Mouse (Mus musculus): ENCODE results near the gene Pde4dip. TPM values are rescaled to one million over a fixed set of nuclear protein-coding genes. Genes with fewer than 3 reads are reported as not detected.

Gene Pde4dip
- polyA plus RNA-seq, 1 experiment from 2014 or later = 18.0 TPM

GRCm38 (mm10) chr3:97767771-97768762, 120.4 kb downstream of the Pde4dip start:
- H3K4me3 ChIP-seq (replicated peaks; ENCODE audit: low read depth, low read length) = peak overlapping the region; percentile 92
- ATAC-seq (replicated peaks; ENCODE audit: low FRiP score, low read depth) (peak; percentile 97), DNase-seq (ENCODE audit: low spot score) (peak; percentile 98)
- peak overlapping the region; percentile 77 for H3K27ac ChIP-seq
- TF ChIP-seq CTCF (IDR thresholded peaks at IDR 0.05; ENCODE audit: low read depth) = peak; percentile 72
- no peaks in the 10 kb centered on the region for H3K36me3 ChIP-seq (ENCODE audit: insufficient read depth, low read length)
- 3% methylated on average over 47 of the region's 47 CpGs for WGBS
- no peaks in the 10 kb centered on the region for H3K27me3 ChIP-seq (ENCODE audit: insufficient read depth, low read length)
- H3K9me3 ChIP-seq (replicated peaks; ENCODE audit: low read length) = no peaks in the 10 kb centered on the region
- H3K4me1 ChIP-seq (replicated peaks; ENCODE audit: insufficient read depth, low read length) = peaks cover 8% of the 10 kb centered on the region
- H3K9ac ChIP-seq (ENCODE audit: low read depth, low read length) = peak overlapping the region; percentile 77
- H3K4me2 ChIP-seq (ENCODE audit: low read length) = peak overlapping the region; percentile 96

GRCm38 (mm10) chr3:97767041-97767770, 121.3 kb downstream of the Pde4dip start:
- peak overlapping the region; percentile 77 for H3K9ac ChIP-seq (ENCODE audit: low read depth, low read length)
- H3K27me3 ChIP-seq (ENCODE audit: insufficient read depth, low read length) = no peaks in the 10 kb centered on the region
- no peaks in the 10 kb centered on the region for H3K36me3 ChIP-seq (ENCODE audit: insufficient read depth, low read length)
- peak; percentile 76; the same call in 1 of the 2 replicates for ATAC-seq (replicated peaks; ENCODE audit: low FRiP score, low read depth)
- TF ChIP-seq CTCF (IDR thresholded peaks at IDR 0.05; ENCODE audit: low read depth) = 0 out of 2 replicates have a peak, but pooled peaks have one; percentile 12
- no peaks in the 10 kb centered on the region for H3K9me3 ChIP-seq (replicated peaks; ENCODE audit: low read length)
- peak overlapping the region; percentile 77 for H3K27ac ChIP-seq
- H3K4me3 ChIP-seq (replicated peaks; ENCODE audit: low read depth, low read length) = peak overlapping the region; percentile 92
- H3K4me2 ChIP-seq (ENCODE audit: low read length) = peak overlapping the region; percentile 96
- 2% methylated on average over 40 of the region's 40 CpGs for WGBS
- peaks cover 10% of the 10 kb centered on the region for H3K4me1 ChIP-seq (replicated peaks; ENCODE audit: insufficient read depth, low read length)
- DNase-seq (ENCODE audit: low spot score) = peak; percentile 36

DNA sequence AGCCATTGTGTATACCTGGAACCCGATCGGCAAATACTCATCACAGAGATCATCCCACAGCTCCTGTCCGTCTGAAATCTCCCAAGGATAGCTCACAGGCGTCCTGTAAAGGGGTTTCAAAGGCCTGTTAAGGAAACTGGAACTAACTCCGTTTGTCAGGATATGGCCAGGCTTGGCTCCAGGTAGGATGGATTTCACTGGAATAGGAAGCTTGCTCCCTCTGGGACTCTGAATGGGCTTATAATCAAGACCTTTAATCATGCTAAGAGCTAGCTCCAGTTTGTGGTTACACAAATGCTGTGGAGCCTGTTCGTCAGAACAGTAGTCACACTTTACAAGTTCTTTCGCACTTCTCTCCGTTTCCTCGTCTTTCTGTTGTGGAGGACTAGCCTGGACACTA, 122.0 kb downstream of the Pde4dip start:
- Histone ChIP-seq H3K4me1 (replicated peaks; ENCODE audit: insufficient read depth, low read length) (peaks cover 10% of the 10 kb centered on the region), H3K9me3 (replicated peaks; ENCODE audit: low read length) (no peaks in the 10 kb centered on the region), H3K4me2 (ENCODE audit: low read length) (peak overlapping the region; percentile 96), H3K27ac (no peak overlapping the region), H3K4me3 (replicated peaks; ENCODE audit: low read depth, low read length) (peak overlapping the region; percentile 92), H3K9ac (ENCODE audit: low read depth, low read length) (peak overlapping the region; percentile 77), H3K27me3 (ENCODE audit: insufficient read depth, low read length) (no peaks in the 10 kb centered on the region), H3K36me3 (ENCODE audit: insufficient read depth, low read length) (no peaks in the 10 kb centered on the region)
- TF ChIP-seq CTCF (IDR thresholded peaks at IDR 0.05; ENCODE audit: low read depth) = no peak
- no peak for ATAC-seq (replicated peaks; ENCODE audit: low FRiP score, low read depth)
- 53% methylated on average over 9 of the region's 9 CpGs for WGBS
- DNase-seq (ENCODE audit: low spot score) = no peak

GRCm38 (mm10) chr3:97764152-97764551, 124.4 kb downstream of the Pde4dip start:
- H3K4me3 ChIP-seq (replicated peaks; ENCODE audit: low read depth, low read length) = no peak overlapping the region
- peak overlapping the region; percentile 15 for H3K27ac ChIP-seq
- ATAC-seq (replicated peaks; ENCODE audit: low FRiP score, low read depth) = no peak
- no peaks in the 10 kb centered on the region for H3K27me3 ChIP-seq (ENCODE audit: insufficient read depth, low read length)
- WGBS = 62% methylated on average over 5 of the region's 5 CpGs
- TF ChIP-seq CTCF (IDR thresholded peaks at IDR 0.05; ENCODE audit: low read depth) = no peak
- H3K4me2 ChIP-seq (ENCODE audit: low read length) = peak overlapping the region; percentile 35; the same call in 1 of the 2 replicates
- no peak overlapping the region for H3K9ac ChIP-seq (ENCODE audit: low read depth, low read length)
- no peak for DNase-seq (ENCODE audit: low spot score)
- H3K9me3 ChIP-seq (replicated peaks; ENCODE audit: low read length) = no peaks in the 10 kb centered on the region
- H3K4me1 ChIP-seq (replicated peaks; ENCODE audit: insufficient read depth, low read length) = peaks cover 10% of the 10 kb centered on the region
- H3K36me3 ChIP-seq (ENCODE audit: insufficient read depth, low read length) = no peaks in the 10 kb centered on the region

GRCm38 (mm10) chr3:97761951-97762350, 126.6 kb downstream of the Pde4dip start:
- Histone ChIP-seq H3K4me3 (replicated peaks; ENCODE audit: low read depth, low read length) (no peak overlapping the region), H3K27ac (no peak overlapping the region), H3K36me3 (ENCODE audit: insufficient read depth, low read length) (peaks cover 10% of the 10 kb centered on the region; the same call in 1 of the 2 replicates), H3K27me3 (ENCODE audit: insufficient read depth, low read length) (no peaks in the 10 kb centered on the region), H3K4me2 (ENCODE audit: low read length) (no peak overlapping the region), H3K9ac (ENCODE audit: low read depth, low read length) (no peak overlapping the region), H3K9me3 (replicated peaks; ENCODE audit: low read length) (no peaks in the 10 kb centered on the region), H3K4me1 (replicated peaks; ENCODE audit: insufficient read depth, low read length) (peaks cover 10% of the 10 kb centered on the region)
- TF ChIP-seq CTCF (IDR thresholded peaks at IDR 0.05; ENCODE audit: low read depth) = no peak
- WGBS = 85% methylated on average over 6 of the region's 6 CpGs
- ATAC-seq (replicated peaks; ENCODE audit: low FRiP score, low read depth) (no peak), DNase-seq (ENCODE audit: low spot score) (no peak)

DNA sequence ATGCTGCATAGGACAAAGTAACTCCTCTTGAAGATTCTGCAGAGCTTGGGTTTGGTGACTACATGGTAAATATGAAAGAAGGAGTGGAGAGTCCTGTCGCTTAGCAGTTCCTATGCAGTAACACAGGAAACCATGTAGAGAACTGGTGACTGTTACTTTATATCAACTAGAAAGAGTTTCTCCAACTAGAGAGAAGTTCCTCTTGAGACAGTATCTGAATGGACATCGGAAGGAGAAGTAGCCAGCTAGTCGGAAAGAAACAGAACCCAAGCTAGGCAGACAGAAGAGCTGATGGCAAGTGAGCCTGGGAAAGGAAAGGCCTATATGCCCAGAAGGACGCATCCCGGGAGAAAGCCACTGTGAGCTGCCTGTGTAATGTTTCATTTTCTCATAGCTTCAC, 127.3 kb downstream of the Pde4dip start:
- H3K4me1 ChIP-seq (replicated peaks; ENCODE audit: insufficient read depth, low read length) = peaks cover 4% of the 10 kb centered on the region; the same call in 1 of the 2 replicates
- no peak overlapping the region for H3K4me2 ChIP-seq (ENCODE audit: low read length)
- H3K27ac ChIP-seq = no peak overlapping the region
- 90% methylated on average over 5 of the region's 5 CpGs for WGBS
- H3K27me3 ChIP-seq (ENCODE audit: insufficient read depth, low read length) = no peaks in the 10 kb centered on the region
- no peak for TF ChIP-seq CTCF (IDR thresholded peaks at IDR 0.05; ENCODE audit: low read depth)
- no peak overlapping the region for H3K4me3 ChIP-seq (replicated peaks; ENCODE audit: low read depth, low read length)
- no peaks in the 10 kb centered on the region for H3K9me3 ChIP-seq (replicated peaks; ENCODE audit: low read length)
- H3K9ac ChIP-seq (ENCODE audit: low read depth, low read length) = no peak overlapping the region
- no peak for DNase-seq (ENCODE audit: low spot score)
- no peak for ATAC-seq (replicated peaks; ENCODE audit: low FRiP score, low read depth)
- peaks cover 10% of the 10 kb centered on the region; the same call in 1 of the 2 replicates for H3K36me3 ChIP-seq (ENCODE audit: insufficient read depth, low read length)
